Mouse (Mus musculus): ENCODE results near the gene Usp15. TPM values are rescaled to one million over a fixed set of nuclear protein-coding genes. Genes with fewer than 3 reads are reported as not detected.
A peak's percentile ranks its signal among the peaks of the same experiment; 100 is the strongest.

Gene Usp15
- polyA plus RNA-seq, 1 experiment from 2014 or later: 92.3 TPM

- H3K4me2 ChIP-seq (ENCODE audit: low read length): no peak overlapping the region
- DNase-seq (no peak), ATAC-seq (ENCODE audit: low FRiP score, low TSS enrichment) (no peak)
- H3K36me3 ChIP-seq (ENCODE audit: control insufficient read depth, insufficient read depth, low read length): no peaks in the 10 kb centered on the region
- no peak overlapping the region for H3K27ac ChIP-seq (replicated peaks; ENCODE audit: low read depth, low read length)
- H3K9me3 ChIP-seq (ENCODE audit: control insufficient read depth, low read length): no peaks in the 10 kb centered on the region
- 75% methylated on average over 2 of the region's 2 CpGs for WGBS
- no peak overlapping the region for H3K9ac ChIP-seq (replicated peaks; ENCODE audit: low read length)
- H3K27me3 ChIP-seq (ENCODE audit: control insufficient read depth, insufficient read depth, low read length): no peaks in the 10 kb centered on the region
- no peaks in the 10 kb centered on the region for H3K4me1 ChIP-seq (ENCODE audit: control insufficient read depth, insufficient read depth, low read length)
- no peak overlapping the region for H3K4me3 ChIP-seq (replicated peaks; ENCODE audit: low read depth, low read length)
These were observed 109.9 kb downstream of the Usp15 start for GRCm38 (mm10) chr10:123086847-123087246.

GRCm38 (mm10) chr10:123084900-123085641 is 111.7 kb downstream of the Usp15 start:
- no peak for DNase-seq
- Histone ChIP-seq H3K4me2 (ENCODE audit: low read length) (no peak overlapping the region), H3K27me3 (ENCODE audit: control insufficient read depth, insufficient read depth, low read length) (no peaks in the 10 kb centered on the region), H3K4me3 (replicated peaks; ENCODE audit: low read depth, low read length) (no peak overlapping the region), H3K36me3 (ENCODE audit: control insufficient read depth, insufficient read depth, low read length) (no peaks in the 10 kb centered on the region), H3K9me3 (ENCODE audit: control insufficient read depth, low read length) (no peaks in the 10 kb centered on the region), H3K27ac (replicated peaks; ENCODE audit: low read depth, low read length) (no peak overlapping the region), H3K9ac (replicated peaks; ENCODE audit: low read length) (no peak overlapping the region), H3K4me1 (ENCODE audit: control insufficient read depth, insufficient read depth, low read length) (no peaks in the 10 kb centered on the region)
- WGBS: 71% methylated on average over 10 of the region's 10 CpGs
- no peak for ATAC-seq (ENCODE audit: low FRiP score, low TSS enrichment)

- no peak for ATAC-seq (ENCODE audit: low FRiP score, low TSS enrichment)
- no peak for DNase-seq
- no peaks in the 10 kb centered on the region for H3K36me3 ChIP-seq (ENCODE audit: control insufficient read depth, insufficient read depth, low read length)
- H3K27ac ChIP-seq (replicated peaks; ENCODE audit: low read depth, low read length): no peak overlapping the region
- H3K4me3 ChIP-seq (replicated peaks; ENCODE audit: low read depth, low read length): no peak overlapping the region
- no peaks in the 10 kb centered on the region for H3K4me1 ChIP-seq (ENCODE audit: control insufficient read depth, insufficient read depth, low read length)
- no peak overlapping the region for H3K9ac ChIP-seq (replicated peaks; ENCODE audit: low read length)
- no peaks in the 10 kb centered on the region for H3K27me3 ChIP-seq (ENCODE audit: control insufficient read depth, insufficient read depth, low read length)
- no peaks in the 10 kb centered on the region for H3K9me3 ChIP-seq (ENCODE audit: control insufficient read depth, low read length)
- H3K4me2 ChIP-seq (ENCODE audit: low read length): no peak overlapping the region
- WGBS: 60% methylated on average over 9 of the region's 9 CpGs
These were observed 112.5 kb downstream of the Usp15 start for GRCm38 (mm10) chr10:123084307-123084706.

- peak; percentile 100 for DNase-seq
- Histone ChIP-seq H3K36me3 (ENCODE audit: control insufficient read depth, insufficient read depth, low read length) (peaks cover 11% of the 10 kb centered on the region), H3K9ac (replicated peaks; ENCODE audit: low read length) (peak within 1 kb of the TSS; percentile 88), H3K9me3 (ENCODE audit: control insufficient read depth, low read length) (no peaks in the 10 kb centered on the region), H3K27me3 (ENCODE audit: control insufficient read depth, insufficient read depth, low read length) (no peaks in the 10 kb centered on the region), H3K4me1 (ENCODE audit: control insufficient read depth, insufficient read depth, low read length) (peaks cover 13% of the 10 kb centered on the region), H3K4me2 (ENCODE audit: low read length) (peak within 1 kb of the TSS; percentile 72), H3K27ac (replicated peaks; ENCODE audit: low read depth, low read length) (peak within 1 kb of the TSS; percentile 84), H3K4me3 (replicated peaks; ENCODE audit: low read depth, low read length) (peak within 1 kb of the TSS; percentile 86)
- ATAC-seq (ENCODE audit: low FRiP score, low TSS enrichment): peak; percentile 100
- WGBS: under 1% methylated on average over 58 of the region's 58 CpGs
These were observed 120.4 kb downstream of the Usp15 start, which contains the start of gene Mon2 for GRCm38 (mm10) chr10:123076245-123077023. Mon2 (minus strand) TSS chr10:123076505.

GRCm38 (mm10) chr10:123075751-123076242 is 121.0 kb downstream of the Usp15 start:
- peaks cover 11% of the 10 kb centered on the region for H3K36me3 ChIP-seq (ENCODE audit: control insufficient read depth, insufficient read depth, low read length)
- H3K4me2 ChIP-seq (ENCODE audit: low read length): peak overlapping the region; percentile 72
- H3K9me3 ChIP-seq (ENCODE audit: control insufficient read depth, low read length): no peaks in the 10 kb centered on the region
- peaks cover 13% of the 10 kb centered on the region for H3K4me1 ChIP-seq (ENCODE audit: control insufficient read depth, insufficient read depth, low read length)
- H3K27me3 ChIP-seq (ENCODE audit: control insufficient read depth, insufficient read depth, low read length): no peaks in the 10 kb centered on the region
- under 1% methylated on average over 47 of the region's 48 CpGs for WGBS
- DNase-seq: no peak
- peak overlapping the region; percentile 84 for H3K27ac ChIP-seq (replicated peaks; ENCODE audit: low read depth, low read length)
- H3K9ac ChIP-seq (replicated peaks; ENCODE audit: low read length): peak overlapping the region; percentile 88
- H3K4me3 ChIP-seq (replicated peaks; ENCODE audit: low read depth, low read length): peak overlapping the region; percentile 86
- ATAC-seq (ENCODE audit: low FRiP score, low TSS enrichment): no peak; the same call in none of the 2 replicates

- Histone ChIP-seq H3K4me2 (ENCODE audit: low read length) (no peak overlapping the region), H3K27me3 (ENCODE audit: control insufficient read depth, insufficient read depth, low read length) (no peaks in the 10 kb centered on the region), H3K4me1 (ENCODE audit: control insufficient read depth, insufficient read depth, low read length) (peaks cover 11% of the 10 kb centered on the region), H3K36me3 (ENCODE audit: control insufficient read depth, insufficient read depth, low read length) (peaks cover 18% of the 10 kb centered on the region), H3K4me3 (replicated peaks; ENCODE audit: low read depth, low read length) (no peak overlapping the region), H3K9ac (replicated peaks; ENCODE audit: low read length) (no peak overlapping the region), H3K9me3 (ENCODE audit: control insufficient read depth, low read length) (peaks cover 5% of the 10 kb centered on the region; the same call in 1 of the 2 replicates), H3K27ac (replicated peaks; ENCODE audit: low read depth, low read length) (no peak overlapping the region)
- WGBS: 91% methylated on average over 2 of the region's 2 CpGs
- no peak for ATAC-seq (ENCODE audit: low FRiP score, low TSS enrichment)
- DNase-seq: no peak
These were observed 124.8 kb downstream of the Usp15 start for GRCm38 (mm10) chr10:123071997-123072396.

- no peak overlapping the region for H3K9ac ChIP-seq (replicated peaks; ENCODE audit: low read length)
- DNase-seq: no peak
These were observed 133.8 kb downstream of the Usp15 start for GRCm38 (mm10) chr10:123063021-123063420.

GRCm38 (mm10) chr10:123060831-123061230 is 136.0 kb downstream of the Usp15 start:
- no peak overlapping the region for H3K9ac ChIP-seq (replicated peaks; ENCODE audit: low read length)
- H3K4me1 ChIP-seq (ENCODE audit: control insufficient read depth, insufficient read depth, low read length): no peaks in the 10 kb centered on the region
- WGBS: 95% methylated on average over 6 of the region's 6 CpGs
- H3K4me3 ChIP-seq (replicated peaks; ENCODE audit: low read depth, low read length): no peak overlapping the region
- no peak overlapping the region for H3K27ac ChIP-seq (replicated peaks; ENCODE audit: low read depth, low read length)
- no peaks in the 10 kb centered on the region for H3K27me3 ChIP-seq (ENCODE audit: control insufficient read depth, insufficient read depth, low read length)
- H3K36me3 ChIP-seq (ENCODE audit: control insufficient read depth, insufficient read depth, low read length): 0 out of 2 replicates have a peak, but pooled peaks cover under 1% of the 10 kb centered on the region
- no peaks in the 10 kb centered on the region for H3K9me3 ChIP-seq (ENCODE audit: control insufficient read depth, low read length)
- ATAC-seq (ENCODE audit: low FRiP score, low TSS enrichment) (no peak), DNase-seq (no peak)
- no peak overlapping the region for H3K4me2 ChIP-seq (ENCODE audit: low read length)

More at GRCm38 (mm10) chr10:123063021-123063420, 133.8 kb downstream of the Usp15 start:
- no peaks in the 10 kb centered on the region for H3K36me3 ChIP-seq (ENCODE audit: control insufficient read depth, insufficient read depth, low read length)
- no peak overlapping the region for H3K4me3 ChIP-seq (replicated peaks; ENCODE audit: low read depth, low read length)
- no peak overlapping the region for H3K27ac ChIP-seq (replicated peaks; ENCODE audit: low read depth, low read length)
- H3K27me3 ChIP-seq (ENCODE audit: control insufficient read depth, insufficient read depth, low read length): no peaks in the 10 kb centered on the region
- no peaks in the 10 kb centered on the region for H3K9me3 ChIP-seq (ENCODE audit: control insufficient read depth, low read length)
- no peak overlapping the region for H3K4me2 ChIP-seq (ENCODE audit: low read length)
- H3K4me1 ChIP-seq (ENCODE audit: control insufficient read depth, insufficient read depth, low read length): no peaks in the 10 kb centered on the region
- 91% methylated on average over 2 of the region's 2 CpGs for WGBS
- no peak for ATAC-seq (ENCODE audit: low FRiP score, low TSS enrichment)

Data from midbrain, embryonic 14.5 days (tissue).